Mouse (Mus musculus) megakaryocyte, embryonic 14.5 days (primary cell): ENCODE measurements around the gene Vps8.

Experiments
- FLI1 ChIP-seq: IDR thresholded peaks from 2 replicates; pipeline ENCODE4 v1.6.1; 2012; ENCODE audit warnings: low read length, inconsistent platforms, mixed read lengths
- GATA1 ChIP-seq: IDR thresholded peaks from 3 replicates; pipeline ENCODE4 v1.6.1; 2012; ENCODE audit warnings: mixed read lengths, low read length, inconsistent platforms, borderline replicate concordance

DNA sequence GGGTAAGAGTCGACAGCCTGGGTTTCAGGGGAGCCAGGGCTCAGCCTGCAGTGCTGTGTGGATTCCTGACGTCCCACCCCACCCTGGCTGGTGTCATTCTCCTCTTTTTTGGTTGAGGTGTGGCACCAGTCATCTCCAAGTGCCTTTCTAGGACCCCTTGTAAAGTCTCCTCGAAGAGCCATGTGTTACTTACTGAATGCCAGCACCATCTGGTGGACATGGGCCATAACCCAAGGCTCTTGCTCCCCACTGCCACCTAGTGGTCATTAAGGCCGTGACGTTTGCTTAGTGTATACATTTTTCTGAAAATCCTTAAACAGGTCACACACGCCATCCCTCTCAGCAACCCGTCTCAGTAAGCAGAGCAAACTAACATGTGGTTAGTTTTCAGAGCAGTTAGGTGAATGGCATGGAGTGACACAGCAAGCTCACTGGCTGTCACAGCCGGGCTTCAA, 10.3 kb upstream of the Vps8 start:
- TF ChIP-seq GATA1 (no peak), FLI1 (no peak)
